Mouse (Mus musculus): ENCODE measurements around the gene Fgr.
A peak's percentile ranks its signal among the peaks of the same experiment; 100 is the strongest.

The Fgr gene

DNA sequence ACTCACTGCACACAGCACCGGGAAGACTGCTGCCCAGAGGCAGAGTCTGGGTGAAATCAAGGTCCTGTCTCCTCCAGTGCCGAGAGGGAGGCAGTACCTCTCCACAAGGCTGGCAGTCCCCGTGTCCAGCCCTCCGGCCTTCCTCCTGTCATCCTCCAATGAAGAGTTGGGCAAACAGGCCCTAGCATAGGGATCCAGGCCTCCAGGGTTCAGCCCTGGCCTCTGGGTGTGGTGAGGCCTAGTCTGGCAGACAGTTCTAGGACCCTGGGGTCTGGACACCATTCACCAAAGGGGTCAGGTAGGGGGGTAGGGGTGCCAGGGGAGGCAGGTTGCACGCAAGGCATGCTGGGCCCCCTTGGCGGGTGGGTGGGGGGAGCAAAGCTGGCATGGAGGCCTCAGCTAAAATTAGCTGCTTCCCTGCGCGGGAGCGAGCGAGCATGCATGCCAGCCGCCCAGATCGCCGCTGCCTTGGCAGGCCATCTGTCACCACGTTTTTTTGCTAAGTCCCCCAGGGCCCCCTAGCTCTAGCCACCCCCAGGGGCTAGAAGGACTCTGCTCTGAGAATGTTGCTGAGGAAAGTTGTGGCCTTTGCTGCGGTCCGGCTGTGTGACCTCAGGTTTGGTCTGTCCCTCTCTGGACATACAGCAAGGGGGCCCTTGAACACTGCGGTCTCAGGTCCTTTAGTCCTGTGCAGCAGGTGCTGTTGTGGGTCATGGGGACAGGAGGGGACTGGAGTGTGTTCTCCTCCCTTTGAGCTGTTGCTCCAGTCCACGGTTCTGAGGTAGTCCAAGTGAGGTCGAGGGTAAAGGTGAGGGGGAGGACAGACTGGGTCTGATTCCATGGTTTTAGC is 75.4 kb downstream of the Fgr start:
- Histone ChIP-seq H3K4me1 (replicated peaks; ENCODE audit: low read depth, low read length) (peaks cover 100% of the 10 kb centered on the region), H3K27me3 (ENCODE audit: insufficient read depth, low read length) (no peaks in the 10 kb centered on the region), H3K9me3 (ENCODE audit: low read length) (no peaks in the 10 kb centered on the region), H3K36me3 (ENCODE audit: insufficient read depth, low read length) (peaks cover 95% of the 10 kb centered on the region), H3K4me3 (replicated peaks; ENCODE audit: low read length) (peak overlapping the region; percentile 49)
- TF ChIP-seq CTCF (conservative IDR thresholded peaks at IDR 0.05; ENCODE audit: low read length) (no peak), NANOG (IDR thresholded peaks at IDR 0.05; ENCODE audit: borderline replicate concordance, low read length) (no peak), POU5F1 (IDR thresholded peaks at IDR 0.05; ENCODE audit: borderline replicate concordance, low read length) (no peak)

DNA sequence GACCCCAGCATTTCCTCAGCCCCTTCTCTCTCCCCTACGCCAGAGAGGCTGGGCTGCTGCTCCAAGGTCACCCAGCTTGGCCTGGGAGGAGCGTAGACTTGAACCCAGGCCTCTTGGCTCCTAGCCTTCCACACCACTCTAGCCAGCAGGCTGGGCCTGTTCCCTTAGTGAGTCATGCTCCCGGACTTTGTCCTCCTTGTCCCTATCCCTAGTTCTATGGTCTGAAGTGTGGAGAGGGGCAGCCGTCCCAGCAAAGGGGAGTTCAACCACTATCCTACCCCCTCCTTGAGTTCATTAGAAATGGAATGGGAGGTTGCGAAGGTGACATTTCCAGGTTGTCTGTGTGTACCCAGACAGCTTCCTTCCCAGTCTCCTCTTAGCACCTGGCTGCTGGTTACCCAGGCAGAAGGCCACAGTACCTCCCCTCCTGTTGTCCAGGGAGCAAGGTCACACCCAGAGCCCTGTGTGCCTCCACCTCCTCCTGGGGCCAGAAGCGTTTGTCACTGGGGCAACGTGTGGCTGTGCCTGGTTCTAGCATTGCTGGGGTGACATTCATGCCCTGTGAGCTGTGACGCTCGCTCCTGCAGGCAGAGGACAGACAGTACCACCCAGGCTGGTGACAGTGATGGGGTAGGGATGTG is 76.4 kb downstream of the Fgr start:
- peak overlapping the region; percentile 49 for H3K4me3 ChIP-seq (replicated peaks; ENCODE audit: low read length)
- peaks cover 100% of the 10 kb centered on the region for H3K4me1 ChIP-seq (replicated peaks; ENCODE audit: low read depth, low read length)
- no peaks in the 10 kb centered on the region for H3K9me3 ChIP-seq (ENCODE audit: low read length)
- TF ChIP-seq NANOG (IDR thresholded peaks at IDR 0.05; ENCODE audit: borderline replicate concordance, low read length): no peak
- no peak for TF ChIP-seq CTCF (conservative IDR thresholded peaks at IDR 0.05; ENCODE audit: low read length)
- TF ChIP-seq POU5F1 (IDR thresholded peaks at IDR 0.05; ENCODE audit: borderline replicate concordance, low read length): no peak
- no peaks in the 10 kb centered on the region for H3K27me3 ChIP-seq (ENCODE audit: insufficient read depth, low read length)
- H3K36me3 ChIP-seq (ENCODE audit: insufficient read depth, low read length): peaks cover 96% of the 10 kb centered on the region

DNA sequence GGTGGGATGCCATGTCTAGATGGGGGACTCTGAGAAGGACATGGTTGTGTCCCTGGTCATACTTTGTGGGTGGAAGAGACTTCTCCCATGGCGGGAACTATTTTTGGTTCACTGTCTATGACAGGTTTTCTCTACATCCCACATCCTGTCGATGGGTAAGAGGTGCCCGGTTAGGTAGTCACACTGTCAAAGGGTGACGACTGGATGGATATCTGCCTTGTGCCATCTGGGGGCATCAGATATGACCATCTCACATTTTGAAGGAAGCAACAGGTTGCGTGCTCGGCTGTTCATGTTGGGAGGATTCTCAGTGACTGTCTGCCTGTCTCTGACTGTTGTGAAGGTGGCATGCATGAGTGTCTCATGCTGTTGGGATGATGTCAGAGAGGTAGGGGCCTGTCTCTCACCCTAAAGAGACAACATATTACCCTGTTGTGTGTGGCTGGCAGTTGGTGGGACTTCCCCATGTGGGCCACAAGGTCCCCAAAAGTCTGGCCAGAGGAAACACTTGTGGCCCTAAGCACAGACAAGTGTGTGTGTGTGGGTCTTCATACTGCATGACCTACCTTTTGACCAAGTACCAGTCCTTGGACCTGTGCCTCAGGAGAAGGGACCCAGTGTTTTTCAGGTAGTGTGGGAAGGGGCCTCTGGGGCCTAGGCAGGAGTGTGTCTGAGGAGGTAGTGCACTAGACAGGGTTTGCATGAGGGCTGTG is 77.1 kb downstream of the Fgr start:
- peaks cover 100% of the 10 kb centered on the region for H3K4me1 ChIP-seq (replicated peaks; ENCODE audit: low read depth, low read length)
- no peaks in the 10 kb centered on the region for H3K27me3 ChIP-seq (ENCODE audit: insufficient read depth, low read length)
- peak overlapping the region; percentile 49 for H3K4me3 ChIP-seq (replicated peaks; ENCODE audit: low read length)
- H3K9me3 ChIP-seq (ENCODE audit: low read length): no peaks in the 10 kb centered on the region
- H3K36me3 ChIP-seq (ENCODE audit: insufficient read depth, low read length): peaks cover 90% of the 10 kb centered on the region
- no peak for TF ChIP-seq CTCF (conservative IDR thresholded peaks at IDR 0.05; ENCODE audit: low read length)

DNA sequence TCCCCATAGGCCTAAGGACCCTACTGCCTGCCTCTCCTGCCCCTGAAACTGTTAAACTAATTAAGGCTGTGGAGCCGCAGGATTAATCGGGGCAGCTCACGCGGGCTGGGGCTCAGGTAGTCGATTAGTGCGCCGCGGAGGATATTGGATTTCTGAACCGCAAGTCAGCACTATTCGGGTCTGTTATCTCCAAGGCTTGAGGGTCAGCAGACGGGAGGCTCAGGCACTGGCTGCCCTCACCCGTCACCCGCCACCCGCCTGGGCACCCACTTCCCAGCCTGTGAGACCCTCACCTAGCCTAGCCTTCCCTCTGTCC is 77.6 kb downstream of the Fgr start:
- no peak for TF ChIP-seq CTCF (conservative IDR thresholded peaks at IDR 0.05; ENCODE audit: low read length)
- TF ChIP-seq NANOG (IDR thresholded peaks at IDR 0.05; ENCODE audit: borderline replicate concordance, low read length): no peak
- no peak for TF ChIP-seq POU5F1 (IDR thresholded peaks at IDR 0.05; ENCODE audit: borderline replicate concordance, low read length)
- Histone ChIP-seq H3K4me3 (replicated peaks; ENCODE audit: low read length) (peak overlapping the region; percentile 49), H3K4me1 (replicated peaks; ENCODE audit: low read depth, low read length) (peaks cover 95% of the 10 kb centered on the region), H3K27me3 (ENCODE audit: insufficient read depth, low read length) (no peaks in the 10 kb centered on the region), H3K36me3 (ENCODE audit: insufficient read depth, low read length) (peaks cover 88% of the 10 kb centered on the region), H3K9me3 (ENCODE audit: low read length) (no peaks in the 10 kb centered on the region)

Data from E14TG2a.4 (cell line).